Mouse (Mus musculus) skeletal muscle tissue, adult 2 months (tissue): Measurements from ENCODE around the gene Suclg1.

Experiments used
- DNase-seq: peaks from one replicate; pipeline ENCODE4 v3.0.0-alpha.2; 2012; ENCODE audit warnings: low read depth, low spot score

The Suclg1 gene

GRCm38 (mm10) chr6:73249851-73250250 is 1.7 kb downstream of the Suclg1 start:
- DNase-seq: no peak

- DNase-seq: no peak
Measured at GRCm38 (mm10) chr6:73251336-73251735, 3.2 kb downstream of the Suclg1 start.

- no peak for DNase-seq
Measured at GRCm38 (mm10) chr6:73252396-73252795, 4.2 kb downstream of the Suclg1 start.

- no peak for DNase-seq
Measured at GRCm38 (mm10) chr6:73253006-73253405, 4.8 kb downstream of the Suclg1 start.

GRCm38 (mm10) chr6:73253584-73253983 is 5.4 kb downstream of the Suclg1 start:
- no peak for DNase-seq

GRCm38 (mm10) chr6:73254307-73255228 is 6.4 kb downstream of the Suclg1 start:
- peak; percentile 57 for DNase-seq

- DNase-seq: no peak
Measured at GRCm38 (mm10) chr6:73257068-73257467, 8.9 kb downstream of the Suclg1 start.

GRCm38 (mm10) chr6:73260110-73260509 is 11.9 kb downstream of the Suclg1 start:
- no peak for DNase-seq

- no peak for DNase-seq
Measured at GRCm38 (mm10) chr6:73264801-73265200, 16.6 kb downstream of the Suclg1 start.

- no peak for DNase-seq
Measured at GRCm38 (mm10) chr6:73267738-73268311, 19.6 kb downstream of the Suclg1 start.

GRCm38 (mm10) chr6:73269374-73269773 is 21.2 kb downstream of the Suclg1 start:
- no peak for DNase-seq

- no peak for DNase-seq
Measured at GRCm38 (mm10) chr6:73271546-73272091, 23.4 kb downstream of the Suclg1 start.

GRCm38 (mm10) chr6:73275002-73275401 is 26.8 kb downstream of the Suclg1 start:
- DNase-seq: no peak

GRCm38 (mm10) chr6:73279681-73280080 is 31.5 kb downstream of the Suclg1 start:
- DNase-seq: no peak

GRCm38 (mm10) chr6:73280546-73281115 is 32.4 kb downstream of the Suclg1 start:
- no peak for DNase-seq

GRCm38 (mm10) chr6:73286326-73286725 is 38.1 kb downstream of the Suclg1 start:
- DNase-seq: no peak

- no peak for DNase-seq
Measured at GRCm38 (mm10) chr6:73306837-73307236, 58.7 kb downstream of the Suclg1 start.

GRCm38 (mm10) chr6:73308685-73309520 is 60.7 kb downstream of the Suclg1 start:
- no peak for DNase-seq

GRCm38 (mm10) chr6:73311335-73311734 is 63.2 kb downstream of the Suclg1 start:
- no peak for DNase-seq

GRCm38 (mm10) chr6:73311786-73312185 is 63.6 kb downstream of the Suclg1 start:
- DNase-seq: no peak

GRCm38 (mm10) chr6:73314923-73315603 is 66.9 kb downstream of the Suclg1 start:
- peak; percentile 24 for DNase-seq
